Mouse (Mus musculus) midbrain, postnatal 0 days (tissue): ENCODE results near the gene Prr13. TPM values are rescaled to one million over a fixed set of nuclear protein-coding genes. Genes with fewer than 3 reads are reported as not detected.

ENCODE experiments used
- ATAC-seq: fragments of 200-750 bp; cut with Nextera tagmentation; 2 replicates; pipeline ENCODE4 v1.8.0; 2017; ENCODE audit warnings: moderate number of reproducible peaks, mild to moderate bottlenecking, moderate TSS enrichment, moderate library complexity; ENCODE audit not compliant: low FRiP score
- DNase-seq: peaks from one replicate; pipeline ENCODE4 v3.0.0-alpha.2; 2015; ENCODE audit warnings: low spot score
- H3K27ac ChIP-seq: fragments of 300-500 bp; sonication (generic); 2 replicates; pipeline ENCODE4 v1.5.1; 2014; ENCODE audit warnings: low read depth, mild to moderate bottlenecking, low read length, mixed read lengths
- H3K27me3 ChIP-seq: fragments of 300-500 bp; sonication (generic); 2 replicates; pipeline ENCODE4 v1.6.1; 2014; ENCODE audit warnings: low read length, control low read depth, mixed read lengths; ENCODE audit not compliant: insufficient read depth
- H3K36me3 ChIP-seq: fragments of 300-500 bp; sonication (generic); 2 replicates; pipeline ENCODE4 v1.6.1; 2014; ENCODE audit warnings: low read length, control low read depth, mixed read lengths; ENCODE audit not compliant: insufficient read depth
- H3K4me1 ChIP-seq: fragments of 300-500 bp; sonication (generic); 2 replicates; pipeline ENCODE4 v1.6.1; 2014; ENCODE audit warnings: mild to moderate bottlenecking, control low read depth, antibody characterized with exemption, low read length, mixed read lengths; ENCODE audit not compliant: insufficient read depth
- H3K4me2 ChIP-seq: fragments of 300-500 bp; sonication (generic); 2 replicates; pipeline ENCODE4 v1.6.1; 2014; ENCODE audit warnings: low read depth, mild to moderate bottlenecking, low read length, mixed read lengths; ENCODE audit not compliant: poor library complexity, severe bottlenecking
- H3K4me3 ChIP-seq: fragments of 300-500 bp; sonication (generic); 2 replicates; pipeline ENCODE4 v1.5.1; 2014; ENCODE audit warnings: low read depth, mild to moderate bottlenecking, low read length, moderate library complexity
- H3K9ac ChIP-seq: fragments of 300-500 bp; sonication (generic); replicated peaks from 2 replicates; pipeline ENCODE4 v1.6.1; 2014; ENCODE audit warnings: mild to moderate bottlenecking, low read length, moderate library complexity, mixed read lengths; ENCODE audit not compliant: poor library complexity, severe bottlenecking
- H3K9me3 ChIP-seq: fragments of 300-500 bp; sonication (generic); 2 replicates; pipeline ENCODE4 v1.6.1; 2016; ENCODE audit warnings: low read length, control low read depth
- CTCF ChIP-seq: IDR thresholded peaks from 2 replicates; pipeline ENCODE4 v1.5.1; 2016; ENCODE audit warnings: antibody characterized with exemption, mild to moderate bottlenecking
- WGBS: fragments of 180-500 bp; shearing (Covaris S2); extraction: QIAGEN DNeasy Blood & Tissue Kit; methylation state at CpG from one replicate; pipeline ENCODE4 v1.1.7; 2014; 5-methylcytosine and 5-hydroxymethylcytosine counted together
- polyA plus RNA-seq: library from polyadenylated mRNA; unstranded; fragments of >200 nt; fragmentation: Nextera tagmentation; extraction: Ambion mirVana; gene quantifications from 2 replicates; pipeline ENCODE4 v1.2.1, GENCODE M21; 2015
- total RNA-seq: library from RNA; depleted of rRNA; stranded (reverse); fragments of >200 nt; gene quantifications from 2 replicates; pipeline ENCODE4 v1.2.3, GENCODE M21; 2014

The Prr13 gene
- total and polyA plus RNA-seq, 2 experiments from 2014 or later: 23.1 to 99.1 TPM

GRCm38 (mm10) chr15:102487664-102488063, 28.8 kb downstream of the Prr13 start:
- peaks cover 54% of the 10 kb centered on the region for H3K36me3 ChIP-seq
- H3K27ac ChIP-seq: no peak overlapping the region
- H3K4me1 ChIP-seq: no peaks in the 10 kb centered on the region
- no peak overlapping the region for H3K9ac ChIP-seq
- no peak overlapping the region for H3K4me2 ChIP-seq
- ATAC-seq (no peak), DNase-seq (no peak)
- no peaks in the 10 kb centered on the region for H3K27me3 ChIP-seq
- no peak overlapping the region for H3K4me3 ChIP-seq
- 86% methylated on average over 1 of the region's 1 CpGs for WGBS
- no peak for TF ChIP-seq CTCF
- H3K9me3 ChIP-seq: no peaks in the 10 kb centered on the region

- Histone ChIP-seq H3K9me3 (no peaks in the 10 kb centered on the region), H3K27me3 (no peaks in the 10 kb centered on the region), H3K9ac (no peak overlapping the region), H3K27ac (no peak overlapping the region), H3K4me2 (no peak overlapping the region), H3K4me1 (no peaks in the 10 kb centered on the region), H3K4me3 (no peak overlapping the region), H3K36me3 (peaks cover 55% of the 10 kb centered on the region)
- no peak for TF ChIP-seq CTCF
- no peak for ATAC-seq
- no peak for DNase-seq
- WGBS: 83% methylated on average over 3 of the region's 3 CpGs
These were observed 39.5 kb downstream of the Prr13 start for GRCm38 (mm10) chr15:102498322-102498721.

- 76% methylated on average over 3 of the region's 3 CpGs for WGBS
- ATAC-seq: no peak
These were observed 40.5 kb downstream of the Prr13 start for GRCm38 (mm10) chr15:102499370-102499769.

GRCm38 (mm10) chr15:102499851-102500250, 41.0 kb downstream of the Prr13 start:
- Histone ChIP-seq H3K4me3 (no peak overlapping the region), H3K27ac (no peak overlapping the region), H3K4me2 (no peak overlapping the region), H3K36me3 (peaks cover 59% of the 10 kb centered on the region), H3K27me3 (no peaks in the 10 kb centered on the region), H3K9me3 (no peaks in the 10 kb centered on the region), H3K4me1 (no peaks in the 10 kb centered on the region), H3K9ac (no peak overlapping the region)
- DNase-seq (no peak), ATAC-seq (no peak)
- WGBS: 89% methylated on average over 6 of the region's 6 CpGs
- no peak for TF ChIP-seq CTCF

More at GRCm38 (mm10) chr15:102499370-102499769, 40.5 kb downstream of the Prr13 start:
- no peak for TF ChIP-seq CTCF
- Histone ChIP-seq H3K4me2 (no peak overlapping the region), H3K4me3 (no peak overlapping the region), H3K27me3 (no peaks in the 10 kb centered on the region), H3K4me1 (no peaks in the 10 kb centered on the region), H3K9me3 (no peaks in the 10 kb centered on the region), H3K36me3 (peaks cover 58% of the 10 kb centered on the region), H3K9ac (no peak overlapping the region), H3K27ac (no peak overlapping the region)
- no peak for DNase-seq

GRCm38 (mm10) chr15:102500479-102500878, 41.7 kb downstream of the Prr13 start:
- TF ChIP-seq CTCF: no peak
- Histone ChIP-seq H3K9ac (no peak overlapping the region), H3K27me3 (no peaks in the 10 kb centered on the region), H3K27ac (no peak overlapping the region), H3K4me1 (no peaks in the 10 kb centered on the region), H3K36me3 (peaks cover 65% of the 10 kb centered on the region), H3K9me3 (no peaks in the 10 kb centered on the region), H3K4me3 (no peak overlapping the region), H3K4me2 (no peak overlapping the region)
- no peak for DNase-seq
- 89% methylated on average over 5 of the region's 5 CpGs for WGBS
- ATAC-seq: no peak

GRCm38 (mm10) chr15:102501084-102501814, 42.4 kb downstream of the Prr13 start:
- Histone ChIP-seq H3K27me3 (no peaks in the 10 kb centered on the region), H3K9ac (no peak overlapping the region), H3K4me2 (no peak overlapping the region), H3K27ac (no peak overlapping the region), H3K36me3 (peaks cover 65% of the 10 kb centered on the region), H3K9me3 (no peaks in the 10 kb centered on the region), H3K4me3 (no peak overlapping the region), H3K4me1 (no peaks in the 10 kb centered on the region)
- no peak for TF ChIP-seq CTCF
- DNase-seq (no peak), ATAC-seq (peak; percentile 8; the same call in 1 of the 2 replicates)
- 84% methylated on average over 19 of the region's 19 CpGs for WGBS
